Mouse (Mus musculus) gastrocnemius, postnatal 4 days (tissue): ENCODE measurements around the gene Myadm. TPM values are rescaled to one million over a fixed set of nuclear protein-coding genes. Genes with fewer than 3 reads are reported as not detected.
"Not testable (repeated sequence)": the region's sequence is repeated elsewhere in the genome, so short reads cannot be mapped to it uniquely, and the experiment has no call there.

Experiments used
- DNase-seq, 2 experiments: peaks; one replicate each; pipeline ENCODE4 v3.0.0; 2021 to 2022; ENCODE audit warnings: low spot score in 2 of 2, mixed read lengths in 2 of 2
- total RNA-seq, 2 experiments: library from RNA; stranded (reverse); gene quantifications; 2 replicates each; pipeline ENCODE4 v1.2.3; 2021

The Myadm gene
- total RNA-seq, 2 experiments from 2014 or later, result 195 to 196 TPM

GRCm38 (mm10) chr7:3290257-3291033 lies 1.6 kb downstream of the Myadm start:
- DNase-seq, result peak; percentile 88 to 98

DNA sequence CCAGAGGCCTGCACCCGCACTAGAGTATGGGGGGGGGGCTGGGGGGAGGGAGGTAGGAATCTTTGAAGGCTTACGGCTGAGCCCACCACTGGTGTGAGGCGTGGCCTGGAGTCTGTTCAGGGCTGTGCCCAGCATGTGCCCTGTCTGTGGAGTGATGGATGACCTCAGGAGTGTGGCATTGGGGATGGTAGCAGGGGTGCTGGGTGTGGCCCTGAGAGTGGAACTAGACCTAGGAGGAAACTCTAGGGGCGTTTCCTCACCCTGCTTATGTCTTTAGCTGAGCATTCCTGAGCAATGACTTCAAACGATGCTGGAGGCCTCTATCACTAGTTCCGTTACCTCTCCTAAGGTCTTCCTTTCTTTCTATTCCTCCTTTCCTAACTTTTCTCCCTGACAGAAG lies 2.3 kb downstream of the Myadm start:
- peak in 1 of 2 experiments; percentile 43 for DNase-seq

DNA sequence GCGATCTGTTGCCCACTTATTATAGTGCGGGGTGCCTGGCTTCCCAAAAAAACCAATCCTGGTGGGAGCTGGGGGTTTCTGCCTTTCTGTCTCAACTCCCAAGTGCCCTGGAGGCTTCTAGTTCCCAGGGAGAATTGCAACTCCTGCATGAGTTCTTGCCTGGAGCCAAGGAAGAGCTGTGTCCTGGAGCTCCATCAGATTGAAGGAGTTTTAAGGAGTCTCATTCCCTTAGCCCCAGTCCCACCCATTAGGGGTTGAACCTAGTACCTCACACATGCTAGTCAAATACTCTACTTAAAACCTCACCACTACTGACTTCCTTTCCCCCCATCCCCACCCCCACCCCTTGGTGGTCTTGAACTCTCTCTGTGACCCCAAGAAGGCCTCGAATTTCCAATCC lies 2.9 kb downstream of the Myadm start:
- DNase-seq, result no peak

- DNase-seq, result not testable (repeated sequence)
Observed at GRCm38 (mm10) chr7:3292271-3292670, 3.4 kb downstream of the Myadm start.

DNA sequence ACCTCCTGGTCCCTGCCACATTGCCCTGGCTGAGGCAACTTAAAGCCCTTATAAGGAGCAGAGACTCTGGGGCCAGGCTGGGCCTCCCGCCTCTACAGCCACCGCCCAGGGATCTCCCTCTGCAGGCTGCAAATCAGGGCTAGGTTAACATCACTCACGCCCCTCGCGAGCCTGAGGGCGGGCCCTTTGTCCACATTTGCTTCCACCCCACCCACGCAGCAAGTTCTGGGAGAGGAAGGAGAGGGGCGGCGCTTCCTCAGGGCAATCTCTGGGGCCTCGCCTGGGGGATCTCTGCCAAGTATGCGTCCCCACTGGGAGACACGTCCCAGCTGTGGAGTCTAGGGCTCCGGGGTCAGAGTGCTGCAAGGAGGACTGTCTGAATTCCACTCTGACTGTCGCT lies 3.9 kb downstream of the Myadm start:
- peak; percentile 68 to 87 for DNase-seq

- no peak for DNase-seq
Observed at GRCm38 (mm10) chr7:3294794-3295193, 5.9 kb downstream of the Myadm start.

DNA sequence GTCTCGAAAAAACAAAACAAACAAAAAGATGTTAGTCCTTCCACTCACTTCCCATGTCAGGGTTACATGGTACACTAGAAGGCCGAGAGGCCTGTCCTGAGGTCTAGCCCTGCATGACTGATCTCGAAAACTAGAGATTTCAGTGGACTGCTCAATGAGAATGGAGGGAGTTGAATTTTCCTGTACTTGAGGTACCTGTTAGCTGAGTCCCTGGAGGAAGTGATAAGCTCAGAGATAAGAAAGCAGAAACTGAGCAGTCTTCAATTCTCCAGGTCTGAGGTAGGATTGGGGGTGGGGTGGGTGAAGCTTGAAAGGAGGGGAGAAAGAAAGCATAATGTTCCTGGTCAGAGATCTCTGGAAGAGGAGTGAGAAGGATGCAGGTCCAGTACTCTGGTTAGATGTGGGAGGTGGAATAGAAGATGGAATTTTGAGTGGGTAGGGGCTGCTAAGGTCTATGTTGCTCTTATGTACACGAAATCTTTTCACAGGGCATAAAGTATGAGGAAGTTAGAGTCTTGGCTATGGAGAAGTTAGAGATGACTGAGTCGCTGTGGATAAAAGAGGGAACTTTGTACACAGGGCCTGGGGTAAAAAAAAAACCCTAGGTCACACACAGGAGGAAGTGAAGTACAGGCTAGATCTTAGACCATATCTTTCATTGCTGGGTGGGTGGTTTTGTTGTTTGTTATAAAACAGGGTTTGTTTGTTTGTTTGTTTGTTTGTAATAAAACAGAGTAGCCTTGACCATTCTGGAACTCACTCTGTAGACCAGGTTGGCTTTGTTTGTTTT lies 6.6 kb downstream of the Myadm start:
- no peak for DNase-seq

DNA sequence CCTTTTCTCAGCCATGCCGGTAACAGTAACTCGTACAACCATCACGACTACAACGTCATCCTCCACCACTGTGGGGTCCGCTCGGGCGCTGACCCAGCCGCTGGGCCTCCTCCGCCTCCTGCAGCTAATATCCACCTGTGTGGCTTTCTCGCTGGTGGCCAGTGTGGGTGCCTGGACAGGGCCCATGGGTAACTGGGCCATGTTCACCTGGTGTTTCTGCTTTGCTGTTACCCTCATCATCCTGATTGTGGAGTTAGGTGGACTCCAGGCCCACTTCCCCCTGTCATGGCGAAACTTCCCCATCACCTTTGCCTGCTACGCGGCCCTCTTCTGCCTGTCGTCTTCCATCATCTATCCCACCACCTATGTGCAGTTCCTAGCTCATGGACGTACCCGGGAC lies 7.8 kb downstream of the Myadm start:
- DNase-seq, result no peak

DNA sequence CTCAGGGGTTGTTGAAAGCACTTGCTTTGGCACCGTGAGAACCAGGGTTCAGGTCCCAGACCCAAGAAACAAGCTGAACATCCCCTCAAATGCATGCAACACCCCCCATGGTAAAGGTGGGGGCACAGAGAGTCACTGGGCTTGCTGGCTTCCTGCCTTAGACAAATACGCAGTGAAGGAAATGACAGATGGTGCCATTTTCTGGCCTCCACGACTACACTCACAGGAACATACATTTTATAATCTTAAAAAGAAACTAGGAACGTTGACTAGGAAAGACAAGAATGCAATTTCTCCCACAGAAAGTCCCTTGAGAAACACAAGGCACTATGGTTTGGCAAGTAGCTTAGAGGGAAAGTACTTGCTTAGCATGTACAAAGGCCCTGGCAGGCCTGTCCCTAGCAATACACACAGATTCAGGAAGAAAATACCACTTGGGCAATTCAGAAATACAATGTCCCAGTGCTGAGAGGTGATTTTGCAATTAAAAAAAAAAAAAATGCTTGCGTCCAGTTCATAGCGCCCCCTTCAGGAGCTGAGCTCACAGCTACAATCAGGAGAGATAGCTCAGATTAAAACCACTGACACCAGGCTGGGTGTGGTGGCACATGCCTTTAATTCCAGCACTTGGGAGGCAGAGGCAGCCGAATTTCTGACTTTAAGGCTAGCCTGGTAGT lies 11.2 kb downstream of the Myadm start:
- peak in 1 of 2 experiments; percentile 18 for DNase-seq

DNA sequence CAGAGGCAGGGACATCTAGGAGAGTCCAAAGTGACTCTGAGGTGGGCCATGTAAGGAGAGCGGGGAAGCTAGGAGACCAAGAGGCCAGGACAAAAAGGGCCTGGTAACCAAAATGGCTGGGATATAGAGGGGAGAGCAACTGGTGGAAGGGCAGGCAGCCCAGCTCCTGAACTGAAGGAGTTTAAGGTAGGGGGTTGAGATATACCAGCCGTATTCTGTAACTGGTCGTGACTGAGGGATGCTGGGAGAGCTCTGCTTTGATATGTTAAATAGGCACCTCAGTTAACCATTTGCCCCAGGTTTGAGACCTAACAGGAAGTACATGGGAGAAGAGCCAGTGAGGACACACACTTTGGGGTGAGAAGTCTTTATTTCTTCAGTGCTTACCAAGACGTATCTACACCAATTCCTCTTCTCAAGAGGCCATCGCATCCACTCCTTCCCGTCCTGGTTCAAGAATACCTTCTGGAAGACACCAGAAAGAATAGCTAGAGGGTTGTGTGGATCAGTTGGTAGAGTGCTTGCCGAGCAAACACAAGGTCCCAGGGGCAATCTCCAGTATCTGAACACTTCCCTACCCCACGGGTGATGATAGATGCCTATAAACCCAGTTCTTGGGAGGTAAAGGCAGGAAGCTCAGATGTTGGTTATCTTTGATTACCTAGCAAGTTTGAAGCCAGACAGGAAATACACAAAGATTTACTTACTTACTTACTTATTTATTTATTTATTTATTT lies 12.2 kb downstream of the Myadm start:
- no peak for DNase-seq

- peak in 1 of 2 experiments; percentile 43 for DNase-seq
Observed at GRCm38 (mm10) chr7:3301628-3302555, 13.0 kb downstream of the Myadm start.

GRCm38 (mm10) chr7:3302556-3303275 lies 13.8 kb downstream of the Myadm start:
- no peak for DNase-seq

GRCm38 (mm10) chr7:3303276-3303781 lies 14.4 kb downstream of the Myadm start:
- no peak for DNase-seq

GRCm38 (mm10) chr7:3303789-3304188 lies 14.9 kb downstream of the Myadm start:
- no peak for DNase-seq

DNA sequence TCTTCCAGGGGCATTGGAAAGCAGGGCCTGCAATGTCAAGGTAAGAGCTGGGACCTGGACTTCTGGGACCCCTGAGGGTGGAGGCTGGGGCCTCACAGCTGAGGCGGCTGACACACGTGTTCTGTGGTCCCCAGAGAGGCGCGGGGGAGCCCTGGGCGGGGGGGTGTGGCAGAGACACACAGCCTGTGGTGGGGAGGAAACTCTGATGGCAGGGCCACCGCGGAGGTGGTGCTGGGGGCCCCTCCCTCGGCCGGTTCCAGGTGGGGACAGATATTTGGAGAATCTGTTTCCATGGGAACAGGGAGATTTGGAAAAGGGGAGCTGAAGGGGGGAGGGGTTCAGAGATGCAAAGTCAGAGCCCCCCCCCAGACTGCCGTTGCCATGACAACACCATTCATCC lies 15.4 kb downstream of the Myadm start:
- no peak for DNase-seq

DNA sequence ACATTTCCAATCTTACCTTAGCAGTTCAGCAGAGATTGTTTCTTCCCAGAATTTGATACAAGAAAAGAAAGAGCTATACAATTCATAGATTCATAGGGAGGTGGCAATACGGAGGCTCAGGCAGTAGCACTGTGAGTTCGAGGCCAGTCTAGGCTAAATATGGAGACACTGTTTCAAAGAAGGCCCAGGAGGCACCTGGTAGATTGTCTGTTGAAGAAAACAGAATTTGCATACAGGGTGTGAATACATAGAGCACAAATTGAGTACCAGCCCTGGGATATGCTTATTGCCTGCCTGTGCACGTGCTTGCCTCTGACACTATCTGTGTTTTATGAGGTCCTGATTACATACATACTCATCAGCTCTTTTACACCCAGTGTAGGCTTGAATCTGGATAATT lies 17.5 kb downstream of the Myadm start:
- no peak for DNase-seq

DNA sequence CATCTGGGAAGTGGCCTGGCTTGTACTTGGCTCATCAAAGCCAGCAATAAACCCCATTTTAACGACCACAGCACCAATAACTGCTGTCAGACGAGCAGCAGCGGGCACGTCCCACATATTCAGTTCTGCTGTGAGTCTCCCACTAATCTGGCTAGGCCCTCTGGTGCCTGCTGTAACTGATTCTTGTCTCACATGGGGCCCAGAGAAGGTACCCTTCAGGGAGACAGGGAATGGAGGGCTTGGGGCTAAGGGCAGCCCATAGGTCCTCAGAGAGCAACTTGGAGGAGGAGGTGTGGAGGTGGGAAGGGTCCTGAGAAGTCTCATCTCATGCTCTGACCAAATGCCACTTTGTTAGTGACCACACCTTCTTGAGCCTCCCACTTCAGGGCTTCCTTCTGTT lies 19.8 kb downstream of the Myadm start:
- DNase-seq, result no peak

DNA sequence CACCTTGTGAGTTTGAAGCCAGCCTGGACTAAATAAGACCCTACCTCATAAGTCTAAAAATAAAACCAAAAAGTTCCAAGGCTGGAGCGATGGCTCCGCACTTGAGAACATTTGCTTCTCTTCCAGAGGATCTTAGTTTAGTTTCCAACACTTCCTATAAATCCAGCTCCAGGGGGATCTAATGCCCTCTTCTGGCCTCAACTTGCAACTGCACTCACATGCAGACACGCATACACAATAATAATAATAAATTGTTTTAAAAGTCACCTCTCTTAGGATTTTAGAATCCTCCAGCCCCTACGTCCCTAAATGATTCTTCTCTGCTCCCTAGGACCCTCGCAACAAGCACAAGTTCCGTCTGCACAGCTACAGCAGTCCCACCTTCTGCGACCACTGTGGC lies 21.4 kb downstream of the Myadm start:
- DNase-seq, result no peak

DNA sequence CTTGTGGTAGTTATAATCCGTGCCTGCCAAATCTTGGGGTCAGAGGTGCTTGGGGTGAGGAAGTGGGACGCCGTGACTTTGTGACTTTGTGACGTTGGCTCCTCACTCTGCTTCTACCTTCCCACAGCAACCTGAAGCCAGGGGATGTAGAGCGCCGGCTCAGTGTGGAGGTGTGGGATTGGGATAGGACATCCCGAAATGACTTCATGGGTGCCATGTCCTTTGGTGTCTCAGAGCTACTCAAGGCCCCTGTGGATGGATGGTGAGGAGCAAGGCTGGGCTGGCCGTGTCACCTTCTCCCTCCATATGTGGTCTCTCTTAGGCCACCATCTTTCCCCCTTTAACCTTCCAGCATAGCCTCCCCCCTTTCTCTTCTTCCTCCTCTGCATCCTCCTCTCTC lies 24.7 kb downstream of the Myadm start:
- DNase-seq, result no peak
